Mouse (Mus musculus) liver, postnatal 0 days (tissue): ENCODE data around the gene Sec61b. TPM values are rescaled to one million over a fixed set of nuclear protein-coding genes. Genes with fewer than 3 reads are reported as not detected.

ENCODE experiments used
- ATAC-seq: fragments of 200-750 bp; cut with Nextera tagmentation; 2 replicates; pipeline ENCODE4 v1.8.0; 2017; ENCODE audit warnings: mild to moderate bottlenecking, moderate library complexity
- DNase-seq: peaks from one replicate; pipeline ENCODE4 v3.0.0-alpha.2; 2016
- H3K27ac ChIP-seq: fragments of 300-500 bp; sonication (generic); 2 replicates; pipeline ENCODE4 v1.5.1; 2014; ENCODE audit warnings: antibody characterized with exemption, moderate library complexity, mild to moderate bottlenecking, low read depth
- H3K27me3 ChIP-seq: fragments of 300-500 bp; sonication (generic); 2 replicates; pipeline ENCODE4 v1.6.1; 2014; ENCODE audit warnings: low read length, control low read depth, mixed read lengths; ENCODE audit not compliant: insufficient read depth
- H3K36me3 ChIP-seq: fragments of 300-500 bp; sonication (generic); replicated peaks from 2 replicates; pipeline ENCODE4 v1.6.1; 2014; ENCODE audit warnings: mild to moderate bottlenecking, control low read depth, low read length, moderate library complexity, mixed read lengths; ENCODE audit not compliant: insufficient read depth
- H3K4me1 ChIP-seq: fragments of 300-500 bp; sonication (generic); 2 replicates; pipeline ENCODE4 v1.6.1; 2014; ENCODE audit warnings: antibody characterized with exemption, mild to moderate bottlenecking, control low read depth; ENCODE audit not compliant: insufficient read depth
- H3K4me2 ChIP-seq: fragments of 300-500 bp; sonication (generic); 2 replicates; pipeline ENCODE4 v1.6.1; 2014; ENCODE audit warnings: low read depth, mild to moderate bottlenecking, low read length, moderate library complexity, mixed read lengths
- H3K4me3 ChIP-seq: fragments of 300-500 bp; sonication (generic); 2 replicates; pipeline ENCODE4 v1.5.1; 2014; ENCODE audit warnings: low read depth, low read length
- H3K9ac ChIP-seq: fragments of 300-500 bp; sonication (generic); replicated peaks from 2 replicates; pipeline ENCODE4 v1.6.1; 2014; ENCODE audit warnings: mild to moderate bottlenecking, moderate library complexity
- H3K9me3 ChIP-seq: fragments of 300-500 bp; sonication (generic); 2 replicates; pipeline ENCODE4 v1.6.1; 2016; ENCODE audit warnings: mild to moderate bottlenecking, control low read depth, low read length, mixed read lengths
- CTCF ChIP-seq: sonication (generic); IDR thresholded peaks from 2 replicates; pipeline ENCODE4 v1.5.1; 2016; ENCODE audit warnings: antibody characterized with exemption, low read depth
- EP300 ChIP-seq: IDR thresholded peaks from 2 replicates; pipeline ENCODE4 v1.6.1; 2016; ENCODE audit warnings: antibody characterized with exemption, low read depth, mild to moderate bottlenecking
- WGBS: fragments of 180-500 bp; shearing (Covaris S2); extraction: QIAGEN DNeasy Blood & Tissue Kit; methylation state at CpG from one replicate; pipeline ENCODE4 v1.1.7; 2014; ENCODE audit not compliant: insufficient replicate concordance; 5-methylcytosine and 5-hydroxymethylcytosine counted together
- polyA plus RNA-seq: library from polyadenylated mRNA; unstranded; fragments of >200 nt; fragmentation: Nextera tagmentation; extraction: Ambion mirVana; gene quantifications from 2 replicates; pipeline ENCODE4 v1.2.1, GENCODE M21; 2015

The Sec61b gene
- polyA plus RNA-seq, 1 experiment from 2014 or later: 189 TPM

GRCm38 (mm10) chr4:47480095-47480494, 5.6 kb downstream of the Sec61b start:
- no peaks in the 10 kb centered on the region for H3K27me3 ChIP-seq
- no peak overlapping the region for H3K27ac ChIP-seq
- WGBS: 89% methylated on average over 13 of the region's 13 CpGs
- H3K4me3 ChIP-seq: no peak overlapping the region
- H3K4me2 ChIP-seq: no peak overlapping the region
- H3K4me1 ChIP-seq: peaks cover 5% of the 10 kb centered on the region; the same call in 1 of the 2 replicates
- DNase-seq (no peak), ATAC-seq (no peak)
- no peak for TF ChIP-seq EP300
- no peak for TF ChIP-seq CTCF
- H3K9ac ChIP-seq: no peak overlapping the region
- H3K9me3 ChIP-seq: no peaks in the 10 kb centered on the region
- peaks cover 42% of the 10 kb centered on the region for H3K36me3 ChIP-seq

DNA sequence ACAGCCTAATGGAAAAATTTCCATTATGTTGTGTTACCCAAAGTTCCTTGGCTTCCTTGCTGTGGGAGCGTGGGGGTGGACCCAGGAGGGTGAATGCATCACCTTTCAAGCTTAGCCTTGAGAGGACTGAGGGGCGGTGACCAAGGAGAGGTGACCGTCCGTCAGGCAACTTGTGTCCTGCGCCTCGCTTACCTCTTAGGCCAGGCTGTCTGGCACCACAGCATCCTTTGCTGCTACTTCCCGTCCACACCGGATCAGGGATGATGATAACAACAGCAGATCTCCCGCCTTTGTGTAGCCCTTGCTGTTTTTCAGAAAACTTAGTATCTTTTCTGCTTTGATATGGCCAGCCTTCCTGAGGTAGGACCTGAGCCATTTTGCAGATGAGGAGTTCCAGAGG, 6.1 kb downstream of the Sec61b start:
- WGBS: 89% methylated on average over 9 of the region's 9 CpGs
- H3K4me3 ChIP-seq: no peak overlapping the region
- DNase-seq (no peak), ATAC-seq (no peak)
- no peak overlapping the region for H3K9ac ChIP-seq
- TF ChIP-seq CTCF (no peak), EP300 (no peak)
- peaks cover 1% of the 10 kb centered on the region; the same call in 1 of the 2 replicates for H3K4me1 ChIP-seq
- H3K36me3 ChIP-seq: peaks cover 42% of the 10 kb centered on the region
- no peaks in the 10 kb centered on the region for H3K9me3 ChIP-seq
- no peak overlapping the region for H3K27ac ChIP-seq
- H3K4me2 ChIP-seq: no peak overlapping the region
- H3K27me3 ChIP-seq: no peaks in the 10 kb centered on the region

DNA sequence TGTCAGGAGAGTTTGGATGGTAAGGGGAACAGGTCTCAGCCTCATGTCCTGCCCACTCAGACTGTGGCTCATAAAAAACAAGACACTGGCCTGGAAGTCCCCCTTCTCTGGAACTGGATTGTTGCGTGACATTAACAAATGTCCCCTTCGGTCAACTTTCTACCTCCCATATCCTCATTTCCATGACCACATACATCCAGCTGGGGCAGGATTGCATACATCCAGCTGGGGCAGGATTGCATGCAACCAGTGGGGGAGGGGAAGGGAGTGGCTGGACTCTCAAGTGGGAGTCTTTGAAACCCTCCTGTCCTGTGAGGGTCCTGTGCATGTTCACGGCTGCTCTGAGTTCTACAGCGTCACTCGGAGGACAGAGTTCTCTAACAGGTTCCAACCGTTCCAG, 16.8 kb downstream of the Sec61b start:
- H3K4me2 ChIP-seq: no peak overlapping the region
- H3K36me3 ChIP-seq: no peaks in the 10 kb centered on the region
- H3K9me3 ChIP-seq: no peaks in the 10 kb centered on the region
- ATAC-seq (no peak), DNase-seq (no peak)
- 77% methylated on average over 6 of the region's 6 CpGs for WGBS
- H3K4me3 ChIP-seq: no peak overlapping the region
- TF ChIP-seq EP300 (no peak), CTCF (no peak)
- H3K27ac ChIP-seq: no peak overlapping the region
- no peaks in the 10 kb centered on the region for H3K27me3 ChIP-seq
- no peak overlapping the region for H3K9ac ChIP-seq
- H3K4me1 ChIP-seq: no peaks in the 10 kb centered on the region

DNA sequence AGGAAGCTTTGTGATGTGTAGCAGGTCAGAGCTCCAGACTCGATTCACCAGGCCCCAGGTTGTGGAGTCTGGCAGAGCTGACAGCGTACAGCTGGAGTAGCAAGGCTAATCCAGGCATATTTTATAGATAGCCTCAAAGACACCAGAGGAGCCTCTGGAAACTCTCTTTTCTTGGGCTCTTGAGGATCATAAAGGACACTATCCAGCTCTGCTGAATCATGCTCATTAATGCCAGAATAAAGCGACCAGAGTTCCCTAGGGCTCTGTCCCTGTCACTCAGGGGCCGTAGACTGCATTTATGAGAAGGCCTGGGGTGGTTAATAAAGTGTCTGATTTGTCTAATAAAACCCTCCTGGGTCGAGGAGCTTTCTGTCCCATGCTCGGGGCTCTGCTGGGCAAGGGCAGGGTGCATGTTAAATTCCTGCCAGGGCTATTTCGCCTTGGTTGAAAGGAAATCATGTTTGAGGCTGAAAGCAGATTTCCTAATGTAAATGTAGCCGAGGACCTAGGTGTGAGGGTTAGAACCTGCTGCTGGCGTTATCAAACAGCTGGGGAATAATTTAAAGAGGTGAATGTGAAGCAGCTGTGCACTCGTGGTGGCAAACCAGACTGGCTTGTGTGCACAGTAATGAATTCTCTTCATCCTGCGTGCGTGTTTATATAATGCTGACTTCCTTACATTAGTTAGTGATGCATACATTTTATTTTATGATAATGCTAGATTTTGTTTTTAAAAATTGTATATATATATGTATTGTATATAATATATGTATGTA, 18.0 kb downstream of the Sec61b start:
- no peak overlapping the region for H3K4me2 ChIP-seq
- no peak for ATAC-seq
- WGBS: 67% methylated on average over 12 of the region's 12 CpGs

GRCm38 (mm10) chr4:47493456-47493855, 19.0 kb downstream of the Sec61b start:
- Histone ChIP-seq H3K36me3 (no peaks in the 10 kb centered on the region), H3K4me3 (no peak overlapping the region), H3K4me1 (no peaks in the 10 kb centered on the region), H3K27ac (no peak overlapping the region), H3K9ac (no peak overlapping the region), H3K27me3 (no peaks in the 10 kb centered on the region), H3K4me2 (no peak overlapping the region), H3K9me3 (no peaks in the 10 kb centered on the region)
- TF ChIP-seq EP300 (no peak), CTCF (no peak)
- ATAC-seq (no peak), DNase-seq (no peak)
- WGBS: 72% methylated on average over 8 of the region's 8 CpGs

More for the DNA sequence above, 18.0 kb downstream of the Sec61b start:
- no peak for DNase-seq
- Histone ChIP-seq H3K36me3 (no peaks in the 10 kb centered on the region), H3K9ac (no peak overlapping the region), H3K4me3 (no peak overlapping the region), H3K4me1 (no peaks in the 10 kb centered on the region), H3K27ac (no peak overlapping the region), H3K27me3 (no peaks in the 10 kb centered on the region), H3K9me3 (no peaks in the 10 kb centered on the region)
- TF ChIP-seq EP300: no peak
- TF ChIP-seq CTCF: no peak

DNA sequence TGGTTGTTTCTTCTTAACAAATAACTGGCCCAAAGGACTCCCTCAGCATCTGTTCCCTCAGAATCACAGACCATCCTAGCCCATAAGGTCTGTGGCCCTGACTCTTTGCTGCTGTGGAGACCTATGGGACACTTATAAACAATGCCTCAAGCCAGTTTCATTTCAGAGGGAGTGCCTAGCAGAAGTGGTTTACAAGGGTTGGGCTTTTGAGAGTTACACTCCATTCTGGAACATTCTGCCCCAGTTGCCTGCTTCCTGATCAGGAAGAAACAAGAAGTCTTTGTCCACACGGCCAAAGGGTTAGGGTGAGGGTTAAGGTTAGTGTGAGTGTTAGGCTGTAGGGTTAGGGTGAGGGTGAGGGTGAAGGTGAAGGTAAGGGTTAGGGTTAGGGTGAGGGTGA, 19.7 kb downstream of the Sec61b start:
- Histone ChIP-seq H3K36me3 (no peaks in the 10 kb centered on the region), H3K4me2 (no peak overlapping the region), H3K4me1 (no peaks in the 10 kb centered on the region), H3K4me3 (no peak overlapping the region), H3K27ac (no peak overlapping the region), H3K9me3 (no peaks in the 10 kb centered on the region), H3K27me3 (no peaks in the 10 kb centered on the region), H3K9ac (no peak overlapping the region)
- 30% methylated on average over 1 of the region's 1 CpGs for WGBS
- ATAC-seq: no peak
- TF ChIP-seq EP300 (no peak), CTCF (no peak)
- no peak for DNase-seq
